Mouse (Mus musculus) cerebellum, adult (tissue): ENCODE results near the gene Zfand2a.

Experiments used
- ATAC-seq: cut with Nextera tagmentation; 2 replicates; pipeline ENCODE4 v1.9.2; 2017; ENCODE audit warnings: mild to moderate bottlenecking, moderate library complexity, mixed read lengths; ENCODE audit not compliant: insufficient number of reproducible peaks, low FRiP score, low TSS enrichment

Zfand2a gene

DNA sequence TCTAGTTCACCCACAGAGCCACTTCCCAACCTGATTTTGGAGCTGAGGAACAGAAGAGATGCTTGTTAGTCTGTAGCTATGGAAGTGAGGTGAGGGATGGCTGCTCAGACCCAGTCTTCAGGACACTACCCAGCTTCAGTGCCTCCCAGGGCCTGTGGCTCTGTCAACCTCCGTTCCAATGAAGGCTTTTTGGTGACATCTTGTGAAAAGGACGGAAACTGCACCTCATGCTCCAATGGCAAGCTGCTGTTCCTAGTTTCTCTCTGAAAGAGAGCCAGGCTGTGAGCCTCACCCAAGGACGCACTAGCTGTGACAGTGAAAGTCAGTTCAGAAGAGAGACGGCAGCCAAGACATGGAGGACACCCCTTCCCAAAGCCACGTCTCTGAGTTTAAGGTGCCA is 16.4 kb downstream of the Zfand2a start:
- no peak; the same call in 1 of the 2 replicates for ATAC-seq

DNA sequence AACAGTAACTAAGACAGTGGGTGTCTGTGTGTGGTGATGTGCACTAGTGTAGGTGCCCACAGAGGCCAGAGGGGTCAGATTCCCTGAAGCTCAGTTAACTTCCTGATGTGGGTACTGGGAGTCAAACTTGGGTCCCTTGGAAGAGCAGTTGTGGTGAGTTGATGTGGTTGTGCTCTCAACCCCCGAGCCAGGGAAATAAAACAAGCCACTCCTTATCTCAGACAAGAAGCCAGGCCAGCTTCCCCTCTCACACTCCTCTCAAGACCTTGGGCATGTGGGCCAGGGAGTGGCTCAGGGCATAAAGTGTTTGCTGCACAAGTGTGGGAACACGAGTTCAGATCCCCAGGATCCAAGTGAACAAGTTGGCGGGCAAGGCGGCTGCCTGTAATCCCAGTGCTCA is 17.5 kb downstream of the Zfand2a start:
- no peak for ATAC-seq

DNA sequence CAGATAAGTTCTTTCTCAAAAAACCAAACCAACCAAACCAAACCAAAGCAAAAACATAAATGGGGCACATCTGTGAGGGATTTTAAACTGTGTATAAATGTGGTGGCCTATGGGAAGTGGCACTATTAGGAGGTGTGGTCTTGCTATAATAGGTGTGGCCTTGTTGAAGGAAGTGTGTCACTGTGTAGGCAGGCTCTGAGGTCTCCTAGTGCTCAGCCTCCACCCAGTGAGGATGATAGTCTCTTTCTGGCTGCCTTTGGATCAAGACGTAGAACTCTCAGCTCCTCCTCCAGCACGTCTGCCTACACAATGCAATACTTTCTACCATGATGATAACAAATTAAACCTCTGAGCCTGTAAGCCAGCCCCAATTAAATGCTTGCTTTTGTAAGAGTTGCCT is 18.0 kb downstream of the Zfand2a start:
- ATAC-seq, result no peak

DNA sequence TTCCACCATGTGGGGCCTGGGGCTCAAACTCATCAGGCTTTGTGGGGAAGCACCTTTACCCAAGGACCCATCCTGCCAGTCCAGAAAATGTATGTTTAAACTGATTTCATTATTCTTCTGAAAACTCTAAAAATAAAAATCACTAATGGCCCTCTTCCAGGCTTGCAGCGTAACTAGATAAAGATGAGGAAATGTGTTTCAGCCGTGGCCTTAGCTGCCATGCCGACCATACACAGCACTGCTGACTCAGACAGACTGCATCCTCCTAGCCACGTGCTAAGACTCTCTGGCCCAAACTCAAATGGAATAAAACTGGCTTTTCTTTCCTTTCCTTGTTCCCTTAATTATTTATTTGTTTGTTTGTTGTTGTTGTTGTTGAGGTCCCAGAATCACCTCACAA is 19.5 kb downstream of the Zfand2a start:
- no peak for ATAC-seq

DNA sequence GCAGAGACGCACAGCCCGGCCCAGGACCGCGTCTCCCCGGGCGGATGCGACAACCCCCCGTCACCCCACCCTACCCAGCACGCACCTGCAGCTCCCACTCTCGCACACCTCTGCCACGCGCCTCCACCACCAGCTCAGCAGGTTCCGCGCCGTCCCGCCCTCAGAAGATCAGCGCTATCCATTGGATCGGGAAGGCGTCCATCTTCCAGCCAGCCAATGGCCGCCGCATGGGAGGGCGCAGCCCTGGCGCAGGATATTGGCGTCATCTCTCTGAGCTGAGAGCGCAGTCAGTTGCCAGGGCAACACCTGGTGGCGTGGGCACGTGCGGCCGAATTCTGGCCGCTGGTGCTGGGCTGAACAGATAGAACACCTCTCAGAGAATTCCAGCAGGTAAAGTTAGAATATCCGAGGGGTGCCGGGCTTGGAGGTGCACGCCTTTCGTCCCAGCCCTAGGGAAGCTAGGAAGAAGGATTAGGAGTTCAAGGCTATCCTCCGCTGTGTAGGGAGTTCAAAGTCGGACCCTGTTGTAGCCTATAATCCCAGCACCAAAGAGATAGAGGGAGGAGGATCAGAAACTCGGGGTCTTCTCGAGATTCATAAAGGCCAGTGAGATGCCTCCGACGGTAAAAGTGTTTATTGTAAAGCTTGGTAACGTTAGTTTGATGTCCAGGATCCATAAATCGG is 23.8 kb downstream of the Zfand2a start, which contains the start of gene 3110082I17Rik:
Gene 3110082I17Rik (minus strand): TSS at position 144 of the 684 bp plus-strand sequence.
- peak; percentile 99 for ATAC-seq

DNA sequence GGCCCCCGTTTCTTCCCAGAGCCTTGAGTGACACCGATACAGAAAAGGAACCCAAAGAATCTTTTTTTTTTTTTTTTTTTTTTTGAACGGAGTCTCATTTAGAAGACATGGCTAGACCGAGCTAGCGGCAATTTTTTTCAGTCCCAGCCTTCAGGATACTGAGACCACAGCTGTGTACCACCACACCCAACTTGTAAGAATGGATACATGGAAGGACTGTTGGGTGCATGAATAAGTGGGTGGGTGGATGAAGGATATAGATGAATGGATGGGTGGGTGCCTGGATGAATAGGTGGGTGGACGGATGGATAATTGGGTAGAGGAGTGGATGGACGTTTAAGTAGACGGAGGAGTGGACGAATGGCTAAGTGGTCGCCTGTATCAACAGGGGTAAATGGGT is 24.4 kb downstream of the Zfand2a start:
- ATAC-seq, result no peak

DNA sequence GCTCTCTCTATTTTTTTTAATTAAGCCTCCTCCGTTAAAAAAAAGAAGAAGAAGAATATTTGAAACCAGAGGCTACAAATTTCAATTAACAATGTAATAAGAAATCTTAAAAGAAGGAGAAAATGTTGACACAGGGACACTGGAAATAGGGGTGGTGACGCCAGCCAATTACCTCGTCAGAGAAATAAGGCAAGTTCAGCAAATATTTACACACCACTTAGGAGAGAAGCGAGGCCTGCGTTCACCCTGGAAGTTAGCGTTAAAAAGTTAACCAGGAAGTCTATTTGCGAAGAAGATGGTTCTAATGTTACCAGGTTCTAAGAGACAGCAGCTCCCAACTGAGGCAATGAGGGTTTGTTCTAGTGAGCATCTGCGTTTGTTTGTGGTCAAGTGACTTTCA is 27.1 kb downstream of the Zfand2a start:
- no peak for ATAC-seq

DNA sequence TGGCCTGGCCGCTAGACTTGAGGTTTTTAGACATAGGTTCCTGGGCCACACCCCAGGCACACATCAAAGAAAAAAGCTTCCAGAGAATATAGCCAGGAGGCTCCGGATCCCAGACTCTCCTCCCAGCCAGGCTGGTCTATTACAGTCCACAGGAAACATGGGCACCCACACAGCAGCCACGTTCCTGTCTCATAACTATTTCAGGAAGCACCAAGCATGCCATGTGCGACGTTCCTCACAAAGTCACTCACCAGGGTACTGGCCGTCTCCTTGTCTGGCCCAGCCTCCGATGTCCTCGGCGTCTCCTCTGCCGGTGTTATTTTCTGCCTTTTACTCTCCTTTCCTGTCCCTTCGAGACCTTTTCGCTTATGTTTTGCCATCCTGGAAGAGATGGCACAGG is 29.2 kb downstream of the Zfand2a start:
- ATAC-seq, result no peak

DNA sequence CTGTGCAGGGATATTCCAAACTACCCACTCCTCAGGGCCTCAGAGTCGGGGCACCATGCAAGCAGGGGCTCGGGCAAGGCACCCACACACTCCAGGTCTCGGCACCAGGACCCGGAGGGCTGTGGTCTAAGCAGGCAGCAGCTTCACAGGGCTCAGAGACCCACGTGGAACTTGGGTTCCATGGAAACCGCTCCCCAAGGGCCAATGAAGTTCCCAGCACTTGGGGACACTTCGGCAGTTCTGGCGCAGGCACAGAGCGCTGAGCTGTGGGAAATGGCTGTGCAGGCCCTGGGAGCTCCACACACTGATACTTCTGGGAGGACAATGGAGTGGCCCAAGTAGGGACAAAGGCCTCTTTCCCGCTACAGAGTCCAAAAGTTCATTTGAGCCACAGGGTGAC is 31.3 kb downstream of the Zfand2a start:
- no peak for ATAC-seq

DNA sequence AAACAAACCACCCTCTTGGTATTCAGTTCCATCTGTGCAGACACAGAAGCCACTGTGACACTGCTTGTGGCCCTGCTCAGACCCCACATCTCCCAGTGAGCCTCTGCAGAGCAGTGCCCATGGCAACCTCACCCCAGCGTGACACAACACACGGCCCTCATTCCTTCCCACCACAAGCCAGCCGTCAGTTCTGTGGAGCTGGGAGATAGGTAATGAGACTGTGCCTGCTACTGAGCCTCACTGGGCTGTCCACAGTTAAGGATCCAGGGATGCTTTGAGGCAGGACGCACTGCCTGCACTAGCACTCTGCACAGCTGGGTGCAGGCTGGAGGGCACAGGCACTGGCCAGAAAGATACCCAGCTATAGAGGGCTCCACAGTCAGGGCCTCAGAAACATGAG is 34.4 kb downstream of the Zfand2a start:
- ATAC-seq, result no peak

DNA sequence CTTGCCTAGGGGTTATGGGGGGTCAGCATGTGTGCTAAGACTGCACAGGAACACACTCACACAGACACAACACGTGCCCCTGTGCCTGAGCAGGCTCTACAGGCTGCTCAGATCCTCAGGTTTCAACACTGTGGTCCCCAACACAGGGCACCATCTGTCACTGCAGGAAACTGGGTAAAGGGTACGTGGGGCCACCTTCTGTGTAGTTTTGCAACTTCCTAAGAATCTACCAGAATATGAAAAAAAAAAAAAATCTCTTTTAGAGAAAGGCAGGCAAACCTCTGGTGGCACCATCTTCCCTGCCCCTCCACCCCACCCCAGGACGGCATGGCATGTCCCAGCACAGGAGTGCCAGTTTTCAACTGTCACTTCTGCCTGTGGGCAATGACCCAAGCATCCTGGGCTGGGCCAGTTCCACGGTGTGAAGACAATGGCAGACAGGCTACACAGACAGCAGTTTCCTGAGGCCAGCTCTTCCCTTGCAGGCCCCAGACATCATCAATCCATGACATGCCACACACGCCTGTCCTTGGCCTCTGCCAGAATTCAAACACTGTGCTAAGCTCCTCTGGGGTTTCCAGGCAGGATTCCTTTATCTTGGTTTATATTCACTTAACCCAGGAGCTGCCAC is 35.1 kb downstream of the Zfand2a start:
- ATAC-seq, result 0 out of 2 replicates have a peak, but pooled peaks have one; percentile 15

DNA sequence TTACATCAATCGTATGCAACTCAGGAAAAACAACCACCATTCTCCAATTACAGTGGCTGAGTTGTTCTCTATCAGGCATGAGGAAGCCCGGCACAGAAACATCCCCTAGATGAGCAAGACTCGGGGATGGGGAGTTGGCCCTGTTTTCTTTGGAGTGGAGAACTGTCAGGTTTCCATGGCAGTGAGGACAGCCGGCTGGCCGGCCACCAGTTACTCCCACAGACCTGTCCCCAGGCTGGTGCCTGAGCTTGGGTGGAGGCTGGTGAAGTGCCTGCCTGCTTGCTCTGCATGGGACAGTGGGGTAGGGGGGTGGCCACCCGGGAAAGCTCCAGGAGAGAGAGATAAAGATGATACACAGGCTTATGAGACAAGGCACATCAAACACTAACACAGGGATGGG is 36.3 kb downstream of the Zfand2a start:
- no peak for ATAC-seq

DNA sequence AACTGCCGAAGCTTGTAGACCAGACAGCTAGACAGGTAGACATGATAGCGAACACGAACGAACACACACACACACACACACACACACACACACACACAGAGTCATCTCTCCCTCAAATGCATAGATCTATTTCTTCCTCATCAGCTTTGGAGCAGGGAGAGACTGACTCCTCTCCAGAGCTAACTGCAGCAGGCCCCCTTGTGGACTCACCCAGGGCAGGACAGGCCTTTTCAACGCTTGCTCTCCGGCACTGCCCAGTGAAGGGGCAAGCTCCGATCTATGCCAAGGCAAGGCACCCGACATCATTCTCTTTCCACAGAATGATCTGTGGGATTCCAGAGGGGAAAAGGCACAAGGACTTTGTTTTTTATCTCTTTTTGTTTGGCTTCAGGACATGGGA is 39.1 kb downstream of the Zfand2a start:
- ATAC-seq, result no peak

DNA sequence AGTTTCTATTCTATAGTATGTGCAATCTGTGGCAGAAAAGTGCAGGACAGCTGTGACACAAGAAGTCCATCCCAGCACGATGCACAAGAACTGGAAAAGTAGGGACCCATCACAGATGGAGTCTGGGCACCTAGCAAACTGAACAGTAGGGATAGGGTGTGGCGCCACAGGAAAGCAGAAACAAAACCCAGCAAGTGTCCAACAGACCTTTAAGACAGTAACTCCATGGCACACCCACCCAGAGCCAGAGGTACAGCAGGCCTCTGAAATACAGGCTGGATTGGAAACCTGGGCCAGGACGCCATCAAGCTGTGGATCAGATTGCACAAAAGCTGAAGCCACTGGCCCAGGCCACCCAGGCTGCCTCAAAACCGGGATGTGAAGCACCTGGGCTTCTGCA is 41.4 kb downstream of the Zfand2a start:
- ATAC-seq, result no peak

DNA sequence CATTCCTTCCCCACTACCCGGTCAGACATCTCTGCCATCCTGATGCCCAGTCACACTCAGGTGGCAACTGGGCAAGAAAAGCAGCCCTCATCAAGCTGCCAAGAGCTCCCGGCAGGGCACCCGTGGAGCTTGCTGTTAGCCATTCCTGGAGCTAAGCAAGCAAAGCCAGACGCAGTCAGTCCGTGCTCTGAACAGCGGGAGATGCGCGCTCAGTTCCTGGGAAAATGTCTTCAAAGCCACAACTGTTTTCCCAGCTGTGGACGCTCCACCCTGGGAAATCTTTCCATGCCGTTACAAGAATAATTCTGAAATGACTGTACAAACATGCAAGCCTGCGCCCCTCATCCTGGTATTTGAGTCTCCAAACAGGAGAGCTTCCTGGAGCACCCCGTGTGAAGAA is 41.9 kb downstream of the Zfand2a start:
- no peak for ATAC-seq

DNA sequence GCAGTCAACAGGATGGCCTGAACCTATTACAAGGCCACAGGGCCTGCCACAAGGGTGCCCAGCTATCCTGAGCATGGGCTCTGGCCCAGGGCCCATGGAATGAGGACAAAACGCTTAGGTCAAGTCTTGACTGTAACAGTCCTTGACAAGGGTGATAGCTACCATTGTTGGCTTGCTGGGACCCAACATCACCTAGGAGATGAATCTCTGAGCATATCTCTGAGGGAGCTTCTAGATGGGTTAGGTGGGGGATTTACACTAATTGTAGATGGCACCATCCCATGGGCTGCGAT is 42.7 kb downstream of the Zfand2a start:
- ATAC-seq, result no peak

DNA sequence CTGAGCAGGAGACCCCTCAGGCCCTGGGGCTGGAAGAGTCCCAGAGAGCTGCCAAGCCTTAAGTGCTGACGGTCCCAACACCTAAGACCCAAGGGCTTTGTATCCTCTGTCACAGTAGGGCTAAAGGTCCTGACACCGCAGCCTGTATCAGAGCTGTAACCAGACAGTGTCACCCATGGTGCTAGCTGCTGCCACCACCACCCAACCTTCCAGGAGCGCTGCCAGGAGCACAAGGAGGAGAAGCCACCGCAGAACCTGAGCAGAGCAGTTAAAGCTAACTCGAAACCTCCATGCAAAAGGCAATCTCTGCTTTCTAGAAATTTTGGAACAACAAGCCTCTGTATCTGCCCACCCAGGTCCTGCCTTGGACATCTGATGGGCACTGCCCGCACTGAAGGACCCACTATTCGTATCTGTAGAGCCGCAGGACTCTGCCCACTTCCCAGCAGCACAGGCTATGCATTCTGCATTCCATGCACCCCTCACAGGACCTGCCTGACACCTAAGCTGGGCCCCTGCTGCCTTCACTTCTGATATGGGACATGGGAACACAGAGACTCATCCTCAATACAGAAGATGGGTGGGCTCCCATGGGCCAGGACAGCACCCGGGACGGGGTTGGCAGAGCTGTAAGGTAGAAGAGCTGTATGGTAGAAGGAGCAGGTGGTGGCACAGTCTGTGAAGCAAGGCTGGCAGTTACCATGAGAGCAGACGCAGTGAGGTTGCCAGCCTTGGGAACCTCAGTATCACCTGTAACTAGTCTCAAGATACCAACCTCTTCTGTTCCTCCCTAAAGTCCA is 43.2 kb downstream of the Zfand2a start:
- 0 out of 2 replicates have a peak, but pooled peaks have one; percentile 58 for ATAC-seq

DNA sequence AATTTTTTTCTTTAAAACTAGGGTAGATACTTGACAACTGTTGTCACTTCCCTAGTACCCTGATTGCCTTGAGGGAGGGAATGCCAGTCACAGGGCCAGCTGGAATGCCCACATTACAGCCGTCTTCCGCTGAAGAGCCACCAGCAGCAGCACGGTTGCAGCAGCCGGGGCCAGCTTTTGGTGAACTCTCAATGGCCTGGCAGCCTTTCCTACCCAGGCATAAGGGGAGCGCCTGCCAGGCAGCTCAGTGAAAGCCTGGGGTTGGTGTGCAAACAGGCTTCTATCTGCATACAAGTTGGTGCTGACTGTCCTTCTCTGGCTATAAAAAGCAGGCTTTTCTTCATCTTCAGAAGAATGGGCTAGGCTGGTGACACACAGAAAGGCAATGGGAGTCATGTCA is 43.9 kb downstream of the Zfand2a start:
- no peak for ATAC-seq

DNA sequence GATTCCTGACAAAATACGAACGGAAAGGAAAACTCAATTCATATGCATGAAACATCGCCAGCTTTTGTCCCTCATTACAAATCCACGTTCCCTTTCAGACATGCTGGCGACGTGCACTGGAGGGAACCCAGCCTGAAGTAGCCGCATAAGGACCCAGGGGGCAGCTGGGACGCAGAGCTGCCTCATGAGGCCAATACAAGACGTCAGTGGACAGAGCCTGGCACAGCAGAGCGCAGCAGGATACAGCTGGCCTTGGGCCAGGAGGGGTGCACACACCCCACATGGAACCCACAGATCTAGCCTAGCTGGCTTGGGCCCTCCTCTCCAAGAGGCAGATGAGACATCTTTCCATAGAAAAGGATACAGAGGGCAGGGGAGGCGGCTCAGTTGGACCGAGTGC is 45.9 kb downstream of the Zfand2a start:
- no peak for ATAC-seq

DNA sequence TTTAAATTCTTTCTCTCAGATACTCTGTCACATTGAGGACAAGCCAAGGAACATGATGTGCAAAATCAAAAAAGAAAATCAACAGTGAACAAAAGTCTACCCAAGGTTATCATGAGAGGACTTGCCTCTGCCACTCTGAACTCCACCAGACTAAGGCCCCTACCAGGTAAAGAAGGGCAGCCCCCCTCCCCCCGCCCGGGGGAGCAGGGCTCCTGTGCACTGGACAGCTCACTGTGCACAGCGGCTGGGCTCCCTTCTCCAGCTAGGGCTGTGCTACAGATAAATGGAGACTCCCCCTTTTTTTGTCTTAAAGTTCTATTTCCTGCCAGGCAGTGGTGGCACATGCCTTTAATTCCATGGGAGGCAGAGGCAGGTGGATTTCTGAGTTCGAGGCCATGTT is 46.6 kb downstream of the Zfand2a start:
- no peak for ATAC-seq

DNA sequence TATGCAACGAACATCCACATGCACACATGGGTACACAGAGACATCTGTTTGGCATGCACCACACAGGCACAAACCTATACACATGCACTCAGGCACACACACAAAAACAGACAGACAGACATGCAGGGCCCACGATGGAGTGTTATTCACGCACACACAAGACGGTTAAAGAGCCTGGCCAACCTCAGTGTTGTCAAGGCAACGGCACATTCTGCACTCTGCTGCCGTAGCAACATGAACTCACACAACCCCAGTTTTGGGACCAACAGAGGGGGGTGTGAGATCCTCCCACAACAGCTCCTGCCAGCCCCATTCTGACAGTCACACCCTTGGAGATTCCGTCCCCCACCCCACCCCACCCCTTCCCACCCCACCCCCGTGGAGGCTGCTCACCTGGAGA is 49.4 kb downstream of the Zfand2a start:
- no peak for ATAC-seq
